Mouse (Mus musculus): Measurements from ENCODE around the gene Pepd.

GRCm38 (mm10) chr7:34985646-34986045 is 73.5 kb downstream of the Pepd start:
- TF ChIP-seq POLR2A (IDR thresholded peaks at IDR 0.05; ENCODE audit: insufficient read length, low read depth) (no peak), REST (IDR thresholded peaks at IDR 0.05; ENCODE audit: insufficient read depth, insufficient read length) (no peak), TCF12 (IDR thresholded peaks at IDR 0.05; ENCODE audit: insufficient read depth, poor library complexity, severe bottlenecking) (no peak)

Measured in myocyte (in vitro differentiated cells).